Mouse (Mus musculus) ES-Bruce4 (cell line): Measurements from ENCODE around the gene Wdr78.

Experiments used
- CTCF ChIP-seq: IDR thresholded peaks from one replicate; pipeline ENCODE4 v1.8.1; 2011; ENCODE audit warnings: low read depth, low read length
- POLR2A ChIP-seq: IDR thresholded peaks from one replicate; pipeline ENCODE4 v1.8.1; 2011; ENCODE audit warnings: low read length; ENCODE audit not compliant: insufficient read depth

DNA sequence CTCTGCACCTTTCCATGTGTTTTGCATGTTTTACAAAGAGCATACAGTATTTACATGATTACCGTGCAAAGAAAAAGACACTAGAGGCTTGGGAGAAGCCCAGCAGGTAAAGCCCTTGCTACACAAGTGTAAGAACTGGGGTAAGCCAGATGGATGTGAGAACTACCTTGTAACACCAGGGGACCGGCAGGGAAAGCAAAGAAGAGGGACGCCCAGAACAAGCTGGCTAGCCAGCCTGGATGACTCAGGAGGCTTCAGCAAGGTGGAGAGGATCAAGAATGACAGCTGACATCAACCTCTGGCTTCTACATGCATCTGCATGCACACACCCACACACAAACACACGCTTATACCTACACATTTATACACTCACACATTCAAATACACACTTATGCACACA lies 124.3 kb downstream of the Wdr78 start:
- TF ChIP-seq POLR2A: no peak
- TF ChIP-seq CTCF: no peak
